Mouse (Mus musculus): ENCODE results near the gene Chst5. TPM values are rescaled to one million over a fixed set of nuclear protein-coding genes. Genes with fewer than 3 reads are reported as not detected.
A peak's percentile ranks its signal among the peaks of the same experiment; 100 is the strongest.

The Chst5 gene
- total and polyA plus RNA-seq, 3 experiments, result not detected

GRCm38 (mm10) chr8:111870379-111870778 is 39.9 kb downstream of the Chst5 start:
- no peak overlapping the region for H3K27ac ChIP-seq (ENCODE audit: control insufficient read depth, low read depth, low read length)
- no peaks in the 10 kb centered on the region for H3K9me3 ChIP-seq (replicated peaks; ENCODE audit: insufficient read depth, low read length)
- peaks cover 4 to 17% of the 10 kb centered on the region in 2 experiments; a peak in 3 of 4 replicates for H3K4me1 ChIP-seq (ENCODE audit: control insufficient read depth in 1 of 2, insufficient read depth in 2 of 2, low read length in 2 of 2)
- peak; percentile 64 for DNase-seq (ENCODE audit: low read depth, low spot score)
- peaks cover 0 to 10% of the 10 kb centered on the region in 2 experiments; a peak in 2 of 4 replicates for H3K36me3 ChIP-seq (ENCODE audit: control insufficient read depth in 1 of 2, insufficient read depth in 2 of 2, low read length in 2 of 2)
- H3K4me3 ChIP-seq (ENCODE audit: control insufficient read depth in 1 of 2, insufficient read depth in 1 of 2, low read depth in 2 of 2, low read length in 2 of 2), result no peak overlapping the region
- no peaks in the 10 kb centered on the region for H3K79me2 ChIP-seq (ENCODE audit: control insufficient read depth, insufficient read depth, low read length, poor library complexity)
- no peak overlapping the region for H3K9ac ChIP-seq (ENCODE audit: control insufficient read depth, low read depth, low read length, poor library complexity, severe bottlenecking)
- H3K27me3 ChIP-seq (ENCODE audit: control insufficient read depth in 1 of 2, insufficient read depth in 2 of 2, low read length in 2 of 2), result no peaks in the 10 kb centered on the region
- TF ChIP-seq ZNF384 (IDR thresholded peaks at IDR 0.05; ENCODE audit: low read depth, low read length) (peak; percentile 79), ELF1 (IDR thresholded peaks at IDR 0.05; ENCODE audit: low read depth, low read length) (no peak), E2F4 (IDR thresholded peaks at IDR 0.05; ENCODE audit: borderline replicate concordance, low read depth, low read length) (no peak), JUND (IDR thresholded peaks at IDR 0.05; ENCODE audit: low read depth, low read length) (no peak), ZMIZ1 (IDR thresholded peaks at IDR 0.05; ENCODE audit: low read depth, low read length) (no peak), RCOR1 (IDR thresholded peaks at IDR 0.05; ENCODE audit: low read depth, low read length) (no peak), SIN3A (IDR thresholded peaks at IDR 0.05; ENCODE audit: low read length) (no peak), USF2 (IDR thresholded peaks at IDR 0.05; ENCODE audit: borderline replicate concordance in 1 of 2, insufficient read depth in 1 of 2, low read depth in 1 of 2, low read length in 2 of 2) (no peak), POLR2A (IDR thresholded peaks at IDR 0.05; ENCODE audit: control insufficient read depth in 1 of 2, insufficient read depth in 1 of 2, low read depth in 1 of 2, low read length in 2 of 2, poor library complexity in 1 of 2) (no peak), NELFE (IDR thresholded peaks at IDR 0.05; ENCODE audit: low read depth, low read length) (no peak), ETS1 (IDR thresholded peaks at IDR 0.05; ENCODE audit: low read depth, low read length) (0 out of 2 replicates have a peak, but pooled peaks have one; percentile 15), MAFK (IDR thresholded peaks at IDR 0.05; ENCODE audit: borderline replicate concordance, low read depth, low read length) (no peak)

GRCm38 (mm10) chr8:111868664-111869063 is 41.6 kb downstream of the Chst5 start:
- H3K79me2 ChIP-seq (ENCODE audit: control insufficient read depth, insufficient read depth, low read length, poor library complexity), result no peaks in the 10 kb centered on the region
- H3K4me3 ChIP-seq (ENCODE audit: control insufficient read depth in 1 of 2, insufficient read depth in 1 of 2, low read depth in 2 of 2, low read length in 2 of 2), result no peak overlapping the region
- no peak overlapping the region for H3K27ac ChIP-seq (ENCODE audit: control insufficient read depth, low read depth, low read length)
- no peak overlapping the region for H3K9ac ChIP-seq (ENCODE audit: control insufficient read depth, low read depth, low read length, poor library complexity, severe bottlenecking)
- peaks cover 4 to 14% of the 10 kb centered on the region in 2 experiments; a peak in 3 of 4 replicates for H3K4me1 ChIP-seq (ENCODE audit: control insufficient read depth in 1 of 2, insufficient read depth in 2 of 2, low read length in 2 of 2)
- H3K27me3 ChIP-seq (ENCODE audit: control insufficient read depth in 1 of 2, insufficient read depth in 2 of 2, low read length in 2 of 2), result no peaks in the 10 kb centered on the region
- H3K36me3 ChIP-seq (ENCODE audit: control insufficient read depth in 1 of 2, insufficient read depth in 2 of 2, low read length in 2 of 2), result peaks cover 0 to 10% of the 10 kb centered on the region in 2 experiments; a peak in 2 of 4 replicates
- no peak for DNase-seq (ENCODE audit: low read depth, low spot score)
- TF ChIP-seq MYB (IDR thresholded peaks at IDR 0.05; ENCODE audit: low read depth, low read length) (no peak), ETS1 (IDR thresholded peaks at IDR 0.05; ENCODE audit: low read depth, low read length) (no peak), USF2 (IDR thresholded peaks at IDR 0.05; ENCODE audit: borderline replicate concordance in 1 of 2, insufficient read depth in 1 of 2, low read depth in 1 of 2, low read length in 2 of 2) (no peak), POLR2AphosphoS2 (IDR thresholded peaks at IDR 0.05; ENCODE audit: low read length) (no peak), TCF12 (IDR thresholded peaks at IDR 0.05; ENCODE audit: low read depth, low read length) (no peak), MXI1 (IDR thresholded peaks at IDR 0.05; ENCODE audit: low read depth, low read length) (no peak), ZNF384 (IDR thresholded peaks at IDR 0.05; ENCODE audit: low read depth, low read length) (no peak), ZC3H11A (IDR thresholded peaks at IDR 0.05; ENCODE audit: low read depth, low read length) (no peak), TBP (IDR thresholded peaks at IDR 0.05; ENCODE audit: low read depth, low read length) (no peak), TAL1 (IDR thresholded peaks at IDR 0.05; ENCODE audit: low read length) (no peak), MAFK (IDR thresholded peaks at IDR 0.05; ENCODE audit: borderline replicate concordance, low read depth, low read length) (no peak), ELF1 (IDR thresholded peaks at IDR 0.05; ENCODE audit: low read depth, low read length) (no peak)
- no peaks in the 10 kb centered on the region for H3K9me3 ChIP-seq (replicated peaks; ENCODE audit: insufficient read depth, low read length)
